Mouse (Mus musculus): ENCODE data around the gene Dleu7. TPM values are rescaled to one million over a fixed set of nuclear protein-coding genes. Genes with fewer than 3 reads are reported as not detected.

Dleu7 gene
- 0.18 TPM for polyA plus RNA-seq (2015; fragmentation: Illumina TruSeq; extraction: RNeasy Lipid Tissue Mini Kit (QIAGEN cat#74804); ENCODE audit: insufficient read depth, low replicate concordance)

GRCm38 (mm10) chr14:62292488-62293339, at the start of gene Dleu7, which contains the start of gene Rnaseh2b:
Gene Dleu7 (minus strand): TSS chr14:62293047.
Gene Rnaseh2b (plus strand): TSS chr14:62292589.

Other genes starting within 250 kb of the Dleu7 start
- gene Rnaseh2b, start 458 bp downstream of the Dleu7 start, polyA plus RNA-seq (2015; fragmentation: Illumina TruSeq; extraction: RNeasy Lipid Tissue Mini Kit (QIAGEN cat#74804); ENCODE audit: insufficient read depth, low replicate concordance), result 34.6 TPM
- not detected for gene Gucy1b2, start 163.2 kb upstream of the Dleu7 start, polyA plus RNA-seq (2015; fragmentation: Illumina TruSeq; extraction: RNeasy Lipid Tissue Mini Kit (QIAGEN cat#74804); ENCODE audit: insufficient read depth, low replicate concordance)